Mouse (Mus musculus) ES-E14 (cell line): Measurements from ENCODE around the gene Tmem98.

ENCODE experiments used
- HCFC1 ChIP-seq: IDR thresholded peaks from 2 replicates; pipeline ENCODE4 v1.6.1; 2012; ENCODE audit warnings: low read length, inconsistent platforms, borderline replicate concordance; ENCODE audit not compliant: insufficient read depth
- ZC3H11A ChIP-seq: IDR thresholded peaks from 2 replicates; pipeline ENCODE4 v1.6.1; 2012; ENCODE audit warnings: low read depth, mild to moderate bottlenecking, inconsistent platforms, low read length, borderline replicate concordance
- ZNF384 ChIP-seq: IDR thresholded peaks from 2 replicates; pipeline ENCODE4 v1.6.1; 2012; ENCODE audit warnings: low read depth, low read length, inconsistent platforms

GRCm38 (mm10) chr11:80777708-80778107 lies 32.3 kb upstream of the Tmem98 start:
- TF ChIP-seq HCFC1 = no peak
- no peak for TF ChIP-seq ZC3H11A
- no peak for TF ChIP-seq ZNF384
